Mouse (Mus musculus) ES-Bruce4 (cell line): ENCODE measurements at regions not wholly inside any gene's neighbourhood (a gene's known extent, or its start where the extent isn't known, plus 50 kb on each side); places are given as distances from the start of the nearest gene placed in this dataset.

Experiments used
- CTCF ChIP-seq: IDR thresholded peaks from one replicate; pipeline ENCODE4 v1.8.1; 2011; ENCODE audit warnings: low read depth, low read length
- EP300 ChIP-seq: IDR thresholded peaks from 2 replicates; pipeline ENCODE4 v1.6.1; 2011; ENCODE audit warnings: low read depth, low read length; ENCODE audit not compliant: insufficient read depth
- POLR2A ChIP-seq: IDR thresholded peaks from one replicate; pipeline ENCODE4 v1.8.1; 2011; ENCODE audit warnings: low read length; ENCODE audit not compliant: insufficient read depth

GRCm38 (mm10) chr12:20230141-20230892 lies 276.0 kb downstream of the Gm21863 start:
- TF ChIP-seq CTCF (no peak), POLR2A (no peak), EP300 (no peak)
